Mouse (Mus musculus): ENCODE data around the gene Vmn1r56. TPM values are rescaled to one million over a fixed set of nuclear protein-coding genes. Genes with fewer than 3 reads are reported as not detected.
"Not testable (repeated sequence)": the region's sequence is repeated elsewhere in the genome, so short reads cannot be mapped to it uniquely, and the experiment has no call there.

The Vmn1r56 gene
- polyA plus RNA-seq (2014; fragmentation: Nextera tagmentation; extraction: Ambion mirVana), result not detected in 2 replicates

DNA sequence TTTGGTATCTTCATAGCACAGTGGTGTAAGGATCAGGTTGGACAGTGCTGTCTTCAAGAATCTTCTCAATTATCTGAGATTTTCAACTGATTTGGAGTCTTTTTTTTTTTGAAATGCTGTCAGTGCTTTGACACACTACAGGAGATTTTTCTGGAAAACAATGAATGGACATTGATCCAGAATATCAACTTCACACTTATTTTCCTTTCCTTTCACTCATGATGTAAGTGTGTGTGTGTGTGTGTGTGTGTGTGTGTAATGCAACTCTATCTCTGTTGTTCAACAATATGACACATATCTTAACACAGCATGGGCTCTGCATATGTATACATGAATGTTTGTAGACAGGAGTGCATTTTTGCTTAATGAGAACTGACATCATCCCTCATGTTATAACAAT, at the start of gene Vmn1r56:
Gene Vmn1r56 (minus strand): TSS at position 101 of the 400 bp plus-strand sequence.
- H3K9ac ChIP-seq (ENCODE audit: low read depth, low read length); DNase-seq (ENCODE audit: low spot score); H3K4me3 ChIP-seq (ENCODE audit: low read depth, low read length); H3K9me3 ChIP-seq (ENCODE audit: control insufficient read depth, low read length); H3K27me3 ChIP-seq (ENCODE audit: control insufficient read depth, insufficient read depth, low read length); H3K36me3 ChIP-seq (ENCODE audit: control insufficient read depth, insufficient read depth, low read length); H3K4me1 ChIP-seq (replicated peaks; ENCODE audit: control insufficient read depth, insufficient read depth, low read length); H3K4me2 ChIP-seq (replicated peaks; ENCODE audit: low read depth, low read length); ATAC-seq (ENCODE audit: low FRiP score); H3K27ac ChIP-seq (ENCODE audit: low read depth, low read length): not testable (repeated sequence)

DNA sequence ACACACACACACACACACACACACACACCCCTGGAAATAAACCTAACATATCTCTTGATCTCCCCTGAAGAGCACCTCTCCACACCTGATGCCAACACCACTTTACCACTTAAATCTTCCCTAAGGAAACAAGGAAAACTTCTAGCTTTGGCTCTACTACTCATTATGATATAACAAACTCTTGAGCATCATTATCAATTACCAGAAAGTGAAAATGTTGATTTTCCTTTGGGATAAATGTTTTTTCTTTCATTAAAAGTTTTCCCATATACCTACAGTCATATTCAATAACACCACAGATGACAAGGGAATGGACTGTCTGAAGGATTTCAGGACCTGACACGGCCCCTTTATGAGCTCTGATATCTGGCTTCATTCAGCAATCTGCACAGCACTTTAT, 21.6 kb upstream of the Vmn1r56 start, which contains the start of gene Vmn1r57:
Gene Vmn1r57 (plus strand): TSS at position 301 of the 400 bp plus-strand sequence.
- not testable (repeated sequence) for H3K36me3 ChIP-seq (ENCODE audit: control insufficient read depth, insufficient read depth, low read length); DNase-seq (ENCODE audit: low spot score); H3K27ac ChIP-seq (ENCODE audit: low read depth, low read length); H3K9ac ChIP-seq (ENCODE audit: low read depth, low read length); ATAC-seq (ENCODE audit: low FRiP score); H3K4me1 ChIP-seq (replicated peaks; ENCODE audit: control insufficient read depth, insufficient read depth, low read length); H3K4me3 ChIP-seq (ENCODE audit: low read depth, low read length); H3K9me3 ChIP-seq (ENCODE audit: control insufficient read depth, low read length); H3K4me2 ChIP-seq (replicated peaks; ENCODE audit: low read depth, low read length); H3K27me3 ChIP-seq (ENCODE audit: control insufficient read depth, insufficient read depth, low read length)
- 77% methylated on average over 1 of the region's 1 CpGs for WGBS

DNA sequence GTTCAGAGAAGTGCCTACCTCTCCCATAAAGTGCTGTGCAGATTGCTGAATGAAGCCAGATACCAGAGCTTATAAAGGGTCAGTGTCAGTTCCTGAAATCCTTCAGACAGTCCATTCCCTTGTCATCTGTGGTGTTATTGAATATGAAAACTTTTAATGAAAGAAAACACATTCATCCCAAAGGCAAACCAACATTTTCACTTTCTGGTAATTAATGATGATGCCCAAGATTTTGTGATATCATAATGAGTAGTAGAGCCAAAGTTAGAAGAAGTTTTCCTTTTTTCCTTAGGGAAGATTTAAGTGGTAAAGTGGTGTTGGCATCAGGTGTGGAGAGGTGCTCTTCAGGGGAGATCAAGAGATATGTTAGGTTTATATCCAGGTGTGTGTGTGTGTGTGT, 47.0 kb downstream of the Vmn1r56 start, which contains the start of gene Vmn1r55:
Gene Vmn1r55 (minus strand): TSS at position 101 of the 400 bp plus-strand sequence.
- H3K27me3 ChIP-seq (ENCODE audit: control insufficient read depth, insufficient read depth, low read length); H3K9ac ChIP-seq (ENCODE audit: low read depth, low read length); H3K4me3 ChIP-seq (ENCODE audit: low read depth, low read length); H3K4me2 ChIP-seq (replicated peaks; ENCODE audit: low read depth, low read length); ATAC-seq (ENCODE audit: low FRiP score); H3K36me3 ChIP-seq (ENCODE audit: control insufficient read depth, insufficient read depth, low read length); H3K4me1 ChIP-seq (replicated peaks; ENCODE audit: control insufficient read depth, insufficient read depth, low read length); H3K9me3 ChIP-seq (ENCODE audit: control insufficient read depth, low read length); H3K27ac ChIP-seq (ENCODE audit: low read depth, low read length); DNase-seq (ENCODE audit: low spot score): not testable (repeated sequence)

Other genes starting within 250 kb of the Vmn1r56 start
- 0.07 and 0.09 TPM in 2 replicates for gene Sbk2, start 232.3 kb downstream of the Vmn1r56 start, polyA plus RNA-seq (2014; fragmentation: Nextera tagmentation; extraction: Ambion mirVana)
- gene Sbk3, start 225.6 kb downstream of the Vmn1r56 start, polyA plus RNA-seq (2014; fragmentation: Nextera tagmentation; extraction: Ambion mirVana), result 0.04 TPM in 1 of 2 replicates, not detected in the other
- gene Zfp579, start 200.6 kb downstream of the Vmn1r56 start, polyA plus RNA-seq (2014; fragmentation: Nextera tagmentation; extraction: Ambion mirVana), result 45.0 and 61.0 TPM in 2 replicates
- 7.5 and 10.6 TPM in 2 replicates for gene Zfp524, start 182.3 kb downstream of the Vmn1r56 start, polyA plus RNA-seq (2014; fragmentation: Nextera tagmentation; extraction: Ambion mirVana)
- 38.2 and 43.2 TPM in 2 replicates for gene Fiz1, start 182.1 kb downstream of the Vmn1r56 start, polyA plus RNA-seq (2014; fragmentation: Nextera tagmentation; extraction: Ambion mirVana)
- gene Gm44973, start 181.3 kb downstream of the Vmn1r56 start, polyA plus RNA-seq (2014; fragmentation: Nextera tagmentation; extraction: Ambion mirVana), result 0.19 and 1.8 TPM in 2 replicates
- gene Zfp865, start 176.4 kb downstream of the Vmn1r56 start, polyA plus RNA-seq (2014; fragmentation: Nextera tagmentation; extraction: Ambion mirVana), result 5.7 and 8.6 TPM in 2 replicates
- 7.2 and 8.6 TPM in 2 replicates for gene Ccdc106, start 176.2 kb downstream of the Vmn1r56 start, polyA plus RNA-seq (2014; fragmentation: Nextera tagmentation; extraction: Ambion mirVana)
- gene 4632433K11Rik, start 162.6 kb downstream of the Vmn1r56 start, polyA plus RNA-seq (2014; fragmentation: Nextera tagmentation; extraction: Ambion mirVana), result not detected in 2 replicates
- gene Zfp784, start 158.3 kb downstream of the Vmn1r56 start, polyA plus RNA-seq (2014; fragmentation: Nextera tagmentation; extraction: Ambion mirVana), result 3.1 and 4.3 TPM in 2 replicates
- gene Zfp580, start 145.2 kb downstream of the Vmn1r56 start, polyA plus RNA-seq (2014; fragmentation: Nextera tagmentation; extraction: Ambion mirVana), result 32.4 and 37.5 TPM in 2 replicates
- 161 and 162 TPM in 2 replicates for gene U2af2, start 134.6 kb downstream of the Vmn1r56 start, polyA plus RNA-seq (2014; fragmentation: Nextera tagmentation; extraction: Ambion mirVana)
- gene Epn1, start 116.5 kb downstream of the Vmn1r56 start, polyA plus RNA-seq (2014; fragmentation: Nextera tagmentation; extraction: Ambion mirVana), result 54.2 and 55.3 TPM in 2 replicates
- gene Rfpl4, start 79.8 kb downstream of the Vmn1r56 start, polyA plus RNA-seq (2014; fragmentation: Nextera tagmentation; extraction: Ambion mirVana), result not detected in 2 replicates
- 0.18 and 0.31 TPM in 2 replicates for gene Rasl2-9, start 70.8 kb downstream of the Vmn1r56 start, polyA plus RNA-seq (2014; fragmentation: Nextera tagmentation; extraction: Ambion mirVana)
- gene Vmn1r55, start 47.1 kb downstream of the Vmn1r56 start, polyA plus RNA-seq (2014; fragmentation: Nextera tagmentation; extraction: Ambion mirVana), result 0.01 and 0.05 TPM in 2 replicates
- gene Vmn1r57, start 21.7 kb upstream of the Vmn1r56 start, polyA plus RNA-seq (2014; fragmentation: Nextera tagmentation; extraction: Ambion mirVana), result not detected in 2 replicates
- not detected in 2 replicates for gene Gm5065, start 153.8 kb upstream of the Vmn1r56 start, polyA plus RNA-seq (2014; fragmentation: Nextera tagmentation; extraction: Ambion mirVana)
- gene Nlrp2, start 154.3 kb upstream of the Vmn1r56 start, polyA plus RNA-seq (2014; fragmentation: Nextera tagmentation; extraction: Ambion mirVana), result not detected in 2 replicates
- gene Vmn1r58, start 216.6 kb upstream of the Vmn1r56 start, polyA plus RNA-seq (2014; fragmentation: Nextera tagmentation; extraction: Ambion mirVana), result not detected in 2 replicates

Measured in hindbrain, embryonic 11.5 days (tissue).